Mouse (Mus musculus) limb, embryonic 15.5 days (tissue): Measurements from ENCODE around the gene Tubgcp3. TPM values are rescaled to one million over a fixed set of nuclear protein-coding genes. Genes with fewer than 3 reads are reported as not detected.
"Not testable (repeated sequence)": the region's sequence is repeated elsewhere in the genome, so short reads cannot be mapped to it uniquely, and the experiment has no call there.

Experiments used
- ATAC-seq: fragments of 200-750 bp; cut with Nextera tagmentation; 2 replicates; pipeline ENCODE4 v1.8.0; 2017; ENCODE audit warnings: low read depth, moderate TSS enrichment; ENCODE audit not compliant: insufficient number of reproducible peaks, low FRiP score, low TSS enrichment
- H3K27ac ChIP-seq: fragments of 300-500 bp; sonication (generic); 2 replicates; pipeline ENCODE4 v1.5.1; 2015; ENCODE audit warnings: moderate library complexity, mild to moderate bottlenecking, inconsistent platforms
- H3K27me3 ChIP-seq: fragments of 300-500 bp; sonication (generic); 2 replicates; pipeline ENCODE4 v1.6.1; 2015; ENCODE audit warnings: inconsistent platforms
- H3K36me3 ChIP-seq: fragments of 300-500 bp; sonication (generic); 2 replicates; pipeline ENCODE4 v1.6.1; 2015; ENCODE audit warnings: inconsistent platforms
- H3K4me1 ChIP-seq: fragments of 300-500 bp; sonication (generic); 2 replicates; pipeline ENCODE4 v1.6.1; 2015; ENCODE audit warnings: inconsistent platforms
- H3K4me2 ChIP-seq: fragments of 300-500 bp; sonication (generic); 2 replicates; pipeline ENCODE4 v1.6.1; 2015; ENCODE audit warnings: mild to moderate bottlenecking, inconsistent platforms
- H3K4me3 ChIP-seq: fragments of 300-500 bp; sonication (generic); 2 replicates; pipeline ENCODE4 v1.5.1; 2015; ENCODE audit warnings: mild to moderate bottlenecking, inconsistent platforms
- H3K9ac ChIP-seq: fragments of 300-500 bp; sonication (generic); 2 replicates; pipeline ENCODE4 v1.6.1; 2015; ENCODE audit warnings: inconsistent platforms
- H3K9me3 ChIP-seq: fragments of 300-500 bp; sonication (generic); 2 replicates; pipeline ENCODE4 v1.6.1; 2016; ENCODE audit warnings: inconsistent platforms
- WGBS: fragments of 180-500 bp; shearing (Covaris S2); methylation state at CpG from one replicate; pipeline ENCODE4 v1.1.7; 2015; 5-methylcytosine and 5-hydroxymethylcytosine counted together
- polyA plus RNA-seq: library from polyadenylated mRNA; unstranded; fragments of >200 nt; fragmentation: Nextera tagmentation; extraction: Ambion mirVana; gene quantifications from 2 replicates; pipeline ENCODE4 v1.2.1, GENCODE M21; 2015

The Tubgcp3 gene
- polyA plus RNA-seq, 1 experiment from 2014 or later: 34.2 TPM

DNA sequence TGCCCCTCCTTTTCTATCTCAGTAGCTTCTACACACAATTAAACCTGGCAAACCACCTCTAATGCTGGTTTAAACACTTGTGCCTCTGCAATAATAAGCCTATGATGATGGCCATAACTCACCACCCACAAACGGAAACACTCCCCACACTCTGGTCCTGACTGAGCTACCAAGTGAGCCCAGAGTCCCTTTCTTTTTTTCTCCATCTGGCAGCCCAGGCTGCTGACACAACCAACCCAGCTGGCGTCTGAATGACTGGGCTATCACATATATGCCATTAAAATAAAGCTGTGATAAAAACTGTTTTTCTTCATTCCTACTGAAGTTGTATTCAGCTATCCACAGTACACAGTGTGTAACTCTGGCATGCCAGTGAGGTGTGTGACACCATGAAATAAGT is 36.7 kb downstream of the Tubgcp3 start:
- H3K9me3 ChIP-seq: no peaks in the 10 kb centered on the region
- no peaks in the 10 kb centered on the region for H3K4me1 ChIP-seq
- ATAC-seq: no peak
- H3K9ac ChIP-seq: no peak overlapping the region
- WGBS: 77% methylated on average over 2 of the region's 2 CpGs
- H3K27me3 ChIP-seq: no peaks in the 10 kb centered on the region
- H3K36me3 ChIP-seq: peaks cover 74% of the 10 kb centered on the region
- H3K4me3 ChIP-seq: no peak overlapping the region
- H3K27ac ChIP-seq: no peak overlapping the region
- H3K4me2 ChIP-seq: no peak overlapping the region

DNA sequence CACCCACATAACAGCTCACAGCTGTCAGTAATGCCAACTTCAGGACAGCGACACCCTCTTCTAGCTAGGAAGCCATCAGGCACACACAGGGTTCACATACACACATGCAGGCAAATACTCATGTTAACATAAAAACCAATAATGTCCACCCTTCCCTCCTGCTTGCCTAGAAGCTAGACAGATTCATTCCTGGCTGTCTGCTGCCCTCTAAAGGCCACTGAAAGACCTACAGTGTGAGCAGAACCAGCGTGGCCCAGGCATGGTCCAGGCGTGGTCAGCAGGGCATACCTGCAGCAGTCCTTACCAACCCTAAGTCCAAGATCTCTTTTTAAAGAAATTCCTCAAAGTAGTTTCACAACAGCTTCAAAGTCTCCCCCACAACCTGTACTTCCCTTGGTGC is 43.0 kb downstream of the Tubgcp3 start:
- peak; percentile 49; the same call in 1 of the 2 replicates for ATAC-seq
- H3K36me3 ChIP-seq: peaks cover 58% of the 10 kb centered on the region
- no peaks in the 10 kb centered on the region for H3K27me3 ChIP-seq
- H3K9me3 ChIP-seq: no peaks in the 10 kb centered on the region
- 38% methylated on average over 3 of the region's 3 CpGs for WGBS
- H3K27ac ChIP-seq: no peak overlapping the region
- H3K9ac ChIP-seq: no peak overlapping the region
- no peak overlapping the region for H3K4me2 ChIP-seq
- no peak overlapping the region for H3K4me3 ChIP-seq
- peaks cover 3% of the 10 kb centered on the region; the same call in 1 of the 2 replicates for H3K4me1 ChIP-seq

DNA sequence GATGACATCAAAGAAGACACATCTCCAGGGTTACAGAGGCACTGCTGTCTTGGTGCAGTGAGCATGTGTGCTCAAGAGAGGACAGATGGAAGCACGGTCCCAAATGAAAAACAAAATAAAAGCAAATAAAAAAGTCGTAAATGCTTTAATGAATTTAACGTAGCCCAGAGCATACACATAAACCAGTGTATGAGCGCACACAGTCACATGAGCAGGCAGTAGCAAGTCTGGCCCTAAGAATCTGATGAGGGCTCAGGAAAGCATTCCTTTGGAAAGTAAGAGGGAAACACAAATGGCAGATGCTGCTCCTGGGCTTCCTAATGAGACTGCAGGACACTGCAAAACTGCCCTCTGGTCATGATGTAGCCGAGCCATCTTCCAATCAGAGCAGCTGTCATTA is 46.2 kb downstream of the Tubgcp3 start:
- Histone ChIP-seq H3K4me2 (no peak overlapping the region), H3K4me3 (no peak overlapping the region), H3K9ac (no peak overlapping the region), H3K27ac (no peak overlapping the region), H3K27me3 (no peaks in the 10 kb centered on the region), H3K36me3 (peaks cover 68% of the 10 kb centered on the region), H3K9me3 (no peaks in the 10 kb centered on the region), H3K4me1 (peaks cover 3% of the 10 kb centered on the region; the same call in 1 of the 2 replicates)
- ATAC-seq: no peak
- 35% methylated on average over 5 of the region's 5 CpGs for WGBS

DNA sequence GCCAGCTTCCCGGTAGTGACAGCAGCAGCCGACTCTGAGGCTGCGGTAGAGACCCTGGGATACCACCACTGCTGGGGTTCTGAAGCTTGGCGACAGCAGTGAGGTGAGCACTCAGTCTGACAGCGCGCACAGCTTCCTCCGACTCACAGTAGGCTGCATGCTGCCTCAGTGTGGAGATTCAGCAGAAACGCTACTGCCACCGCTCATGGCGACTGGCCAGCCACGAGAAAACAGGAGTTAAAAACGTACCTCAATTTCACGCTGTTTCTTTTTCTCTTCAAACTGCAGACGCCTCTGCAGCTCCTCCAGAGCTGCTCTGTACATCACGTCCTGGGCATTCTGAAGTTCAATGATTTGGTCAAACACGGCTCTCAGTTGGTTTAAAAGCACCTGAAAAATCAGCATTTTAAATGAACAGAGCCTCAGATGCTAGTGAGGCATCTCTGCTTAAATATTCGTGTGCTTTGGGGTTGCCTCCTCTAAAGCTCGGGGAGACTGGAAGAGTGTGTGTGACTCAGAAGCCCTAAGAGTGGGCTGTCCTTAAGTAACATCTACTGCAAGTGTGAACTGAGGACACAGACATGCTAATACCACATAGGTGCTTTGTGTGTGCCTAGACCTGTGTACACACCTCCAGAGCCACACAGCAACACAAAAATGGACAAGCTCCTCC is 50.4 kb downstream of the Tubgcp3 start:
- WGBS: 93% methylated on average over 18 of the region's 18 CpGs
- peaks cover 3% of the 10 kb centered on the region; the same call in 1 of the 2 replicates for H3K4me1 ChIP-seq
- no peak overlapping the region for H3K27ac ChIP-seq
- no peak for ATAC-seq
- no peaks in the 10 kb centered on the region for H3K27me3 ChIP-seq
- H3K4me2 ChIP-seq: no peak overlapping the region
- H3K36me3 ChIP-seq: peaks cover 61% of the 10 kb centered on the region
- H3K9ac ChIP-seq: no peak overlapping the region
- no peaks in the 10 kb centered on the region for H3K9me3 ChIP-seq
- no peak overlapping the region for H3K4me3 ChIP-seq

DNA sequence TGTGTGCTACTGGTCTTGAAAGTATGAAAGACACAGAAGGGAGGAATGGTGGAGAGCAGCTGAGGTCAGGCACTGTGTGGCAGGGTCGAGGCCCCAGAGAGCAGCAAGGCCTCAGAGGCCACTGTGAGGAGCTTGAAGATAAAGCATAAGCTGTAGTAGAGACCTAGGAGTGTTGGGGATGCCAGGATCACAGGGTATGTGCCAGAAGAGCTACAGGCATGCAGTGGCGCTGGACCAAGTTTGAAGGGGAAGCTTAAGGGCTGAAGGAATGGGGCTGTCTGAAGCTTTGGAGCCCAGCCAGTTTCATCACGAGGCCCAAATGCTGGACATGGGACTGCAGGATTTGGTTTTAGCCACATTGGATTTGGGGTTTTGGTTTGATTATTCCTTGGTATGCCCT is 54.7 kb downstream of the Tubgcp3 start:
- H3K9me3 ChIP-seq, H3K4me1 ChIP-seq, H3K4me2 ChIP-seq, H3K9ac ChIP-seq, H3K27me3 ChIP-seq, ATAC-seq, H3K4me3 ChIP-seq, H3K27ac ChIP-seq: not testable (repeated sequence)
- 83% methylated on average over 3 of the region's 3 CpGs for WGBS
- peaks cover 62% of the 10 kb centered on the region for H3K36me3 ChIP-seq

DNA sequence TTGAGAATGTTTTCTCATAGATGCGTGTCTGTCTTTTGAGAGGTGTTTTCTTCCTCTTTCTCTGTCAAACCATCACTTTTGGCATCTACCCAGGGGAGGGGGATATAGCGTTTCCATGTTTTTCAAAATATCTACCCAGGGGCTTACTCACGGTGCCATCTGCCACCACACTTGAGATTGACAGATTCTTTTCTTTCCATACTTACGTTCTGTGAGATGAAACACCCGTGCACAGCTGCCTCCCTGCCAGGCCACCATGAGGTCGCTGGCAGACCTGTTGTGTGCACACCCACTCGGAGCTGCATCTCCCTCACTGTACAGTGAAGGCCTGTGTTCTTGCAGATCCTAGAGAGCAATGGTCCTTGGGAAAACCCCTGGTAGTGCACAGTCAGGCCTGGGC is 58.8 kb downstream of the Tubgcp3 start:
- no peak overlapping the region for H3K4me3 ChIP-seq
- no peak for ATAC-seq
- no peaks in the 10 kb centered on the region for H3K9me3 ChIP-seq
- H3K27me3 ChIP-seq: no peaks in the 10 kb centered on the region
- H3K27ac ChIP-seq: no peak overlapping the region
- H3K36me3 ChIP-seq: peaks cover 33% of the 10 kb centered on the region
- H3K4me2 ChIP-seq: no peak overlapping the region
- H3K9ac ChIP-seq: no peak overlapping the region
- 75% methylated on average over 7 of the region's 7 CpGs for WGBS
- H3K4me1 ChIP-seq: 0 out of 2 replicates have a peak, but pooled peaks cover 2% of the 10 kb centered on the region

DNA sequence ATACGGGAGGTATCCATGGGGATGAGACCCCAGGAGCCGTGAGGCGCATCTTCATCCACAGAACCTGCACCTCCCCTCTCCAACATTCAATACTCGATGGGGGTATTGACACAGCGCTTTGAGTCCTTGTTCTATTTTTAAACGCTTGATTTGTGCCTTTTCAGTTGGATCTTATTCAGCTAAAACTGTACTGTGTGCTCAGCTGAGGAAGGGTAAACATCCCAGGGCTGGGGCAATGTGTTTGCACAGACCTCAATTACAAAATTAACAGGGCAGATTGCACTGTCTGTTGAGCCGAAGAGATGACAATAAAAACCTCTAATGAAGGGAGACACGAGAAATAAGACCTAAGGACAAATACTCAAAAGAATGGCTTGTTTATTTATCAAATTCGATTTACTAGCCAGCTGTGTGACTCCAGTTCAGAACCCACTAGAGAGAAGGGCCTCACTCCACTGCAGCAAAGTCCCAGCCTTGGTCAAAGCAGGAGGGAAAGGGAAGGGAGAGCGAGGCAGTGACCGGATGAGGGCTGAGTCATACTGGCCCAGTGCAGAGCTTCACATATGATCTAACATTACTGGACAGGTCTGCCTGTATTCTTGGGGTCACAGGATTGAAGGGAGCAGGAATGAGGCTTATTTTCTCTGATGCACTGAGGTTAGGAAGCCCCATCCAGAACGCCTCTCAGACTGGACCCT is 62.1 kb downstream of the Tubgcp3 start:
- H3K27me3 ChIP-seq: no peaks in the 10 kb centered on the region
- 71% methylated on average over 12 of the region's 12 CpGs for WGBS
- H3K4me3 ChIP-seq: no peak overlapping the region
- no peak overlapping the region for H3K27ac ChIP-seq
- no peak overlapping the region for H3K4me2 ChIP-seq
- H3K4me1 ChIP-seq: 0 out of 2 replicates have a peak, but pooled peaks cover 2% of the 10 kb centered on the region
- no peaks in the 10 kb centered on the region for H3K9me3 ChIP-seq
- H3K36me3 ChIP-seq: peaks cover 9% of the 10 kb centered on the region; the same call in 1 of the 2 replicates
- H3K9ac ChIP-seq: no peak overlapping the region
- ATAC-seq: no peak

DNA sequence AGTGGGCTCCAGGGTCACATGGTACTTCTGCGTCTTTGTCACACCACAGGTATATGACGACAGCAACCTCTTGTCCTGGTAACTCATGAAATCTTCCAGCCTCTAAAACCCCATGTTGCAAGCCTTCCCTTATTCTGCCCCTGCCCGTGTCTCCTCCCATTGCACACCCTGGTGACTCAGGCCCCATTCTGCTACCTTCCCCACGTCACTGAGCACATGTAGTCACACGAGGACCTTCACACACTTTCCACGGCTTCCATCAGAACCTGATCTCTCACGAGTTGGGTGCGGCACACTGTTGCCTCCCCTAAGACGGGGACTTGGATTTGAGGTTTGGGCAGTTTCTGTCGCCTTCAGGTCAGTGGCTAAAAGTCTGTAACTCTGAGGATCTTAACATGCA is 63.2 kb downstream of the Tubgcp3 start:
- Histone ChIP-seq H3K4me2 (no peak overlapping the region), H3K4me1 (0 out of 2 replicates have a peak, but pooled peaks cover 2% of the 10 kb centered on the region), H3K9me3 (no peaks in the 10 kb centered on the region), H3K27ac (no peak overlapping the region), H3K36me3 (0 out of 2 replicates have a peak, but pooled peaks cover 3% of the 10 kb centered on the region), H3K27me3 (no peaks in the 10 kb centered on the region), H3K9ac (no peak overlapping the region), H3K4me3 (no peak overlapping the region)
- no peak for ATAC-seq
- 73% methylated on average over 10 of the region's 10 CpGs for WGBS

DNA sequence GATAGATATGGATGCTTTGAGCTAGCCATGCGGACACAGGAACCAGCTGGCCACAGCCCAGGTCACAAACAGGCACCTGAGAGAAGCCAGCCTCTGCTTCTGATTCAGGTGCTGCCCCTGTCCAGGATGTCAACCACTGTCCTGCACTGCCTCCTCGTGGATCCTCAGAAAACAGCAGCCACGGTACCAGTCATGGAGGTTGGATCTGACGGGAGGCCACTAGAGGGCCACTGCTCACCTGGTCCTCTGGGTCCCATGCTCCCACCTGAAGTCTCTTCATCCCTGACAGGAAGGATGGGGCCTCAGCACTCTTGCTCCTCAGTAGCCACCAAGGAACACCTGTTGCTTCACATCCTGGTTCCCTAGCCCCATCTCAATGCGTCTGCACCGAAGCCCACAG is 64.8 kb downstream of the Tubgcp3 start:
- no peak for ATAC-seq

DNA sequence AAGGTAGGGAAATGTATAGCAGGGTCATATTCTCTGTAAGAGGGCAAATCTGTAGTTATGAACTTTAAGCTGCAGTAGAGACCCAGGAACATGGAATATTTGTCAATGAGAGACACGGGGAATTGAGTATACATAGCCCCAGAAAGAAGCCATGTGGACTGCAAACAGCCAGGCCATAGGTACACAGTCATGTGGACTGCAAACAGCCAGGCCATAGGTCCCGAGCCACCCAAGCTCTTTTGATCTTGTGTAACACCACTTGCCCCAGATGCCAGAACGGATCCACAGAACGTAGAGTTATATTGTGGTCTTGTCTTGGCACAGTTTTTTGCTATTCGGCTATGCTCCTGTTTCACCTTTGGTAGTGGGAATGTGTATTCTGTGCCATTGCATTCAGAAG is 88.3 kb downstream of the Tubgcp3 start:
- WGBS: 84% methylated on average over 5 of the region's 5 CpGs
- Histone ChIP-seq H3K4me3 (no peak overlapping the region), H3K4me1 (no peaks in the 10 kb centered on the region), H3K27ac (no peak overlapping the region), H3K9me3 (no peaks in the 10 kb centered on the region), H3K27me3 (no peaks in the 10 kb centered on the region), H3K9ac (no peak overlapping the region), H3K4me2 (no peak overlapping the region), H3K36me3 (no peaks in the 10 kb centered on the region)
- no peak for ATAC-seq

More for the DNA sequence above, 64.8 kb downstream of the Tubgcp3 start:
- H3K27me3 ChIP-seq: no peaks in the 10 kb centered on the region
- WGBS: 24% methylated on average over 6 of the region's 6 CpGs
- no peak overlapping the region for H3K4me2 ChIP-seq
- no peak overlapping the region for H3K27ac ChIP-seq
- no peak overlapping the region for H3K4me3 ChIP-seq
- no peaks in the 10 kb centered on the region for H3K36me3 ChIP-seq
- H3K9ac ChIP-seq: no peak overlapping the region
- 0 out of 2 replicates have a peak, but pooled peaks cover 2% of the 10 kb centered on the region for H3K4me1 ChIP-seq
- no peaks in the 10 kb centered on the region for H3K9me3 ChIP-seq

DNA sequence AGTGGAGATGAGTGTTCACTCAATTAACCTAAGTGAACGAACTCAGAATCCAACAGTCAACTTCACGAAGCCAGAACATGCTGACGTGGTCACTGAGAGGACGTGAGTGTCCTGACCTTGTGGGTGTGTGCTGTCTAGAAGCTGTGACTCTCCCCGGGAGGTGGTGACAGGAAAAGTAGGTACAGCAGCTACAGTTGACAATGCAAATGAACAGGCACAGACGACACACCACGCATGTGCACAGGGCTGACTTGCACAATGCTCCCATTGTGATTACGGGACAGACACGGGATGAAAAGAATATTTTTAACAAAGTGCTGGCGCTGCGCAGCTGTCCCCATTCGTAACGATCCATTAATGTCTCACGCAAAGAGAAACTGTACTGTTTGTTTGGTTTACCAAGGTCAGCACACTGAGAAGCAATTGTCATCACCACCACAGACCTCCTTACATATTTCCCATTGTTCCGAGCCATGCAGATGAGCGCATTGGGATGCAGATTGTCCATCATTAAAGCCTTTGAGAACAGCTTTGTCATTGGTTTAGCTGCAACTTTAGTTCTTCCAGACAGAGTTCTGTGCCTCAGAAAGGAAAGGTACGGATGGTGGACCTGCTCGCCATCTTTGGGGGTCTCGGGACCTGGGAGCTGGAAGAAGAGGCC is 92.6 kb downstream of the Tubgcp3 start:
- not testable (repeated sequence) for H3K4me1 ChIP-seq, H3K9ac ChIP-seq, H3K36me3 ChIP-seq, H3K4me2 ChIP-seq, ATAC-seq, H3K9me3 ChIP-seq, H3K27ac ChIP-seq, H3K27me3 ChIP-seq, H3K4me3 ChIP-seq
- WGBS: 81% methylated on average over 19 of the region's 19 CpGs

DNA sequence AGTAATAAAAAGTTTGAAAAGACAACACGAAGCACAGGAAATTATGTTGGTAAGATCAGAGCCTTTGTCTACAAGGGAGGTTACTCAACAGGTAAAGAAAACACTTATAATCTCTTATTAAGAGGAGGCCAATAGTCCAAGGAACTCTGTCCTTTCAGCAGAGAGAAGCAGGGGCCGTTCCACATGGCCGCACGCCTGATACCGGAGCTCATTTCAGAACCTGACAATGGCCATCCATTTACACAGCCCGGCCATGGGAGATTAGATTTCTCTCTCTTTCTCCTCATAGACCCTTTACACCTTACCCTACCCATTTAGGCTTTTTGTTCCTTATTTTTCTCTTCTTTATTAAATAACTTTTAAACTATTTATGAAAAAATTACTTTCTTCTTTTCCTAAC is 95.3 kb downstream of the Tubgcp3 start:
- Histone ChIP-seq H3K9me3 (no peaks in the 10 kb centered on the region), H3K36me3 (no peaks in the 10 kb centered on the region), H3K9ac (no peak overlapping the region), H3K4me3 (no peak overlapping the region), H3K27me3 (peaks cover 10% of the 10 kb centered on the region), H3K27ac (no peak overlapping the region), H3K4me1 (no peaks in the 10 kb centered on the region), H3K4me2 (no peak overlapping the region)
- ATAC-seq: no peak
- WGBS: 85% methylated on average over 6 of the region's 6 CpGs
